Mouse (Mus musculus) small intestine, adult 2 months (tissue): ENCODE measurements around the gene Sptan1. TPM values are rescaled to one million over a fixed set of nuclear protein-coding genes. Genes with fewer than 3 reads are reported as not detected.

ENCODE experiments used
- H3K27ac ChIP-seq: fragments of 200-500 bp; 2 replicates; pipeline ENCODE4 v1.5.1; 2012; ENCODE audit warnings: low read depth, low read length, control low read depth, inconsistent platforms; ENCODE audit not compliant: insufficient read depth
- H3K27me3 ChIP-seq: fragments of 200-500 bp; 2 replicates; pipeline ENCODE4 v1.6.1; 2012; ENCODE audit warnings: mild to moderate bottlenecking, moderate library complexity, low read length, inconsistent platforms; ENCODE audit not compliant: control insufficient read depth, insufficient read depth
- H3K36me3 ChIP-seq: fragments of 200-500 bp; 2 replicates; pipeline ENCODE4 v1.6.1; 2012; ENCODE audit warnings: mild to moderate bottlenecking, low read length, control low read depth, inconsistent platforms; ENCODE audit not compliant: control insufficient read depth, insufficient read depth
- H3K4me1 ChIP-seq: fragments of 200-500 bp; 2 replicates; pipeline ENCODE4 v1.6.1; 2012; ENCODE audit warnings: low read length, inconsistent platforms, mixed read lengths; ENCODE audit not compliant: control insufficient read depth, insufficient read depth, insufficient read length
- H3K4me3 ChIP-seq: fragments of 200-500 bp; 2 replicates; pipeline ENCODE4 v1.5.1; 2012; ENCODE audit warnings: low read depth, mild to moderate bottlenecking, control low read depth, inconsistent platforms, low read length, moderate library complexity
- CTCF ChIP-seq: fragments of 200-500 bp; IDR thresholded peaks from 2 replicates; pipeline ENCODE4 v1.5.1; 2012; ENCODE audit warnings: low read depth, mild to moderate bottlenecking, control low read depth, inconsistent platforms, low read length, moderate library complexity, mixed read lengths; ENCODE audit not compliant: insufficient replicate concordance, insufficient read length; ENCODE audit errors: extremely low read depth
- POLR2A ChIP-seq: fragments of 200-500 bp; IDR thresholded peaks from 2 replicates; pipeline ENCODE4 v1.6.1; 2012; ENCODE audit warnings: low read depth, mild to moderate bottlenecking, control low read depth, inconsistent platforms, low read length, moderate library complexity
- WGBS: fragments of 180-500 bp; shearing (Covaris S2); methylation state at CpG from one replicate; pipeline ENCODE4 v1.1.7; 2018; 5-methylcytosine and 5-hydroxymethylcytosine counted together
- polyA plus RNA-seq: library from polyadenylated mRNA; depleted of rRNA; stranded (reverse); fragments of >200 nt; gene quantifications from 2 replicates; pipeline ENCODE4 v1.2.3, GENCODE M21; 2012; rRNA removed

Gene Sptan1
- polyA plus RNA-seq, 1 experiment: 221 TPM

DNA sequence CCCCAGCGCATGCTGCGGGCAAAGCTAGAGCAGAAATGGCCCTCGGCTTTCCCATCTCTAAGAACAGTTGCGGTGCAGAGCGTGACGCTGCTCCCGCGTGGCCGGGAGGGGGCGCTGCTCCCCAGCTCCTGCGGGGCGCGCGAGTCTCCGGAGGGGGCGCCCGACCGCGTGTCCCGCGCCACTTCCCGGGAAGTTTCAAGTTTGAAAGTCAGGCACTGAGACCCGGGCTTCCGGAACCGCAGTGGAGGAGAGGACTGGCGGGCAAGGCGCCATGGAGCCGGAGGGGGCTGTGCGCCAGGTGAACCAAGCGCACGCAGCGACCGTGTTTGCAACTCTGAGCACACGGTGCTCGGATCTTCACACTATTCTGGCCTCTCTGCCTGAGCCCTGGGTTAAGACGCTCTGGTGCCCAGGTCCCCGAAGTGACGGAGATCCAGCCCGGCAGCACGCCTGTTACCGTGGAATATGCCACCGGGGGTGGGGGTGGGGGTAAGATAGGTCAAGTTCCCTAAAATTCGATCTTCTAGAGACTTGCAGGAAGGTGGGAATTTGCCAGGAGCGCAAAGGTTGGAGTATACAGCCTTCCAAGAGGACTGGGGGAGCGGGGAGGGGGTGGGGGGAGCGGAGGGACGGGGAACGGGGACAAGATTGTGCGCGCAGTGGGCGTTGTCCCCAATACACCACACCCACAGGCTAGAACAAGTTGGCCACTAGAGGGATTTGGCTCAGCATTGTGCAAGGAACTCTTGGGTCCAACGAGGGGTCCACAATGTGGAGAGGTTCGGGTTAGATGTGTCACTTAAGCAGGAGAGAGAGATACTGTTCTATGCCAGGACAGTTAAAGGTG, 112.4 kb downstream of the Sptan1 start, which contains the start of gene Pkn3:
Gene Pkn3, plus strand, starts transcription at position 183 of the 847 bp plus-strand sequence.
- Histone ChIP-seq H3K4me1 (peaks cover 2% of the 10 kb centered on the region; the same call in 1 of the 2 replicates), H3K27me3 (no peaks in the 10 kb centered on the region), H3K4me3 (peak within 1 kb of the TSS; percentile 72), H3K27ac (0 out of 2 replicates have a peak within 1 kb of the TSS, but pooled peaks have one; percentile 9), H3K36me3 (peaks cover 1% of the 10 kb centered on the region; the same call in 1 of the 2 replicates)
- WGBS: under 1% methylated on average over 53 of the region's 53 CpGs
- peak; percentile 99 for TF ChIP-seq CTCF
- no peak for TF ChIP-seq POLR2A

DNA sequence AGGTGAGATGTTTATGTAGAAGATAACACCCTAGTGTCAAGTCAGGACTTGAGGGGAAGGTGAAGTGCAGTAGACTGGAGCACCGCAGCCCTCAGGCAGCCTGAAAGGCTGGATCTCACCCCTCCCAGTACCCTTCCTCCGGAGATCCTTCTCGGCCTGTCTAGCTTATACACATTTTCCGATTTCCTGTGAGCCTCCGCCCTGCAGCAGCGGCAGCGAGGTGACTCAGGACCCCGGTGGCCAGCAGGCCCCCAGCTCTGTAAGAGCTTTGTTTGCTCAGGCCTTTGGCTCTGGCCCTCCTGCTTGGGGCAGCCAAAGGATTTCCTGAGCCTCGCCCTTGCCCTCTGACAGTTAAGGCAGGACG, 113.0 kb downstream of the Sptan1 start:
- H3K27ac ChIP-seq: no peak overlapping the region
- TF ChIP-seq POLR2A: no peak
- no peak for TF ChIP-seq CTCF

DNA sequence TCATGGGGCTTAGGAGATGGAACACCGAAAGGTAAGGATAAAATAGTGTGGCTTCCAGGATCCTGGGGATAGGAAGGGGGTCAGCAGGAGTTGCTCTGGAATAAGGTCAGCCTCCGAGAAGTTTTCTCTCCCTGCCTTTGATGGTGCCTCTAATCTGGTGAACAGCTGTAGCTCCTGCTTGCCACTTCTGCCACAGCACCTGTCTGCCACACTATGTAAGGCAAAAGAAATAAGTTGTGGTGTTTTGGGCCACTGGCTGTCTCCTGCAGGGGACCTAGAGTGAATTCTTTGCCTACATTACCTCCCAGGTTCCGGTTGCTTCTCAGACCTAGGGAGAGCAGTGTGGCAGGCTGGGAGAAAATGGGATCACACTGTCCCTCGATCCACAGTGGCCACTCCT, 113.4 kb downstream of the Sptan1 start:
- Histone ChIP-seq H3K4me1 (peaks cover 2% of the 10 kb centered on the region; the same call in 1 of the 2 replicates), H3K36me3 (no peaks in the 10 kb centered on the region), H3K4me3 (no peak overlapping the region), H3K27ac (peak overlapping the region; percentile 15; the same call in 1 of the 2 replicates), H3K27me3 (no peaks in the 10 kb centered on the region)
- no peak for TF ChIP-seq CTCF
- TF ChIP-seq POLR2A: no peak
- WGBS: 78% methylated on average over 4 of the region's 4 CpGs

More for the DNA sequence above, 113.0 kb downstream of the Sptan1 start:
- Histone ChIP-seq H3K4me1 (peaks cover 2% of the 10 kb centered on the region; the same call in 1 of the 2 replicates), H3K4me3 (0 out of 2 replicates have a peak overlapping the region, but pooled peaks have one; percentile 2), H3K27me3 (no peaks in the 10 kb centered on the region), H3K36me3 (no peaks in the 10 kb centered on the region)
- 23% methylated on average over 10 of the region's 10 CpGs for WGBS

DNA sequence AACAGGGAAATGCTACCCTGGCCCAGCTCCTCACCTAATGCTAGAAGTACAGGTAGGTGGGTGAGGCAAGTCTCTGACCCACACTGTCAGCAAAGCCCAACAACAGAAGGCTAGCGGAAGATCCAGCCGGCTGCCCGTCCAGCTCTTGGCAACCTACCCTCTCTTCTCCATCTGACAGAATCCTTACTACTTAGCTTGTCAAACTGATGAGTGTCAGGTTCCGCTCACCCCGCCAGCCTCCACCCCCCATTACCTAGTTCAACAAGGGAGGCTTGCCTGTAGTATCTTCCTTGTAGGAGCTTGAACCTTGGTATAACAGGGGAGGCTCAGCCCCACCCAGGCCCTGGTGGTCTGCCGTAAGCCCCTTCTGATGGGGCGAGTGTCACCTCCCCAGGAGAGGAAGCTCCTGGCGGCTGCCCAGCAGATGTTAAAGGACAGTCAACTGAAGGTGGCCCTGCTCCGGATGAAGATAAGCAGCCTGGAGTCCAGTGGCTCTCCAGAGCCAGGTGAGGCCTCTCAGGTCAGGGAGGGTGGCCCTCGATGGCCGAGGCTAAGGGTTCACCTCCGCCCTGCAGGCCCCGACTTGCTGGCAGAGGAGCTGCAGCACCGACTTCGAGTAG, 114.9 kb downstream of the Sptan1 start:
- H3K27me3 ChIP-seq: no peaks in the 10 kb centered on the region
- TF ChIP-seq POLR2A (no peak), CTCF (no peak)
- peaks cover 2% of the 10 kb centered on the region; the same call in 1 of the 2 replicates for H3K4me1 ChIP-seq
- H3K36me3 ChIP-seq: no peaks in the 10 kb centered on the region
- H3K4me3 ChIP-seq: no peak overlapping the region
- 85% methylated on average over 15 of the region's 15 CpGs for WGBS
- H3K27ac ChIP-seq: no peak overlapping the region

Other genes starting within 250 kb of the Sptan1 start
- 0.81 and 4.0 TPM in 2 replicates for gene Gm13420, start 213.9 kb upstream of the Sptan1 start, polyA plus RNA-seq
- gene Gm13547, start 206.2 kb upstream of the Sptan1 start, polyA plus RNA-seq: not detected in 2 replicates
- gene Coq4, start 178.1 kb upstream of the Sptan1 start, polyA plus RNA-seq: 83.4 and 95.1 TPM in 2 replicates
- gene Trub2, start 177.1 kb upstream of the Sptan1 start, polyA plus RNA-seq: 20.1 and 29.8 TPM in 2 replicates
- 225 and 822 TPM in 2 replicates for gene Slc27a4, start 162.9 kb upstream of the Sptan1 start, polyA plus RNA-seq
- gene Urm1, start 145.5 kb upstream of the Sptan1 start, polyA plus RNA-seq: 18.6 and 42.3 TPM in 2 replicates
- gene Cercam, start 96.4 kb upstream of the Sptan1 start, polyA plus RNA-seq: 3.5 and 5.9 TPM in 2 replicates
- 8.2 and 14.0 TPM in 2 replicates for gene Odf2, start 76.3 kb upstream of the Sptan1 start, polyA plus RNA-seq
- gene Gle1, start 30.1 kb upstream of the Sptan1 start, polyA plus RNA-seq: 4.4 and 7.4 TPM in 2 replicates
- gene Wdr34, start 83.3 kb downstream of the Sptan1 start, polyA plus RNA-seq: 7.5 and 8.3 TPM in 2 replicates
- gene Set, start 91.8 kb downstream of the Sptan1 start, polyA plus RNA-seq: 19.2 and 40.4 TPM in 2 replicates
- 4.9 and 7.8 TPM in 2 replicates for gene Pkn3, start 112.1 kb downstream of the Sptan1 start, polyA plus RNA-seq
- 81.4 and 175 TPM in 2 replicates for gene Zdhhc12, start 128.1 kb downstream of the Sptan1 start, polyA plus RNA-seq
- 21.1 and 39.1 TPM in 2 replicates for gene Zer1, start 159.0 kb downstream of the Sptan1 start, polyA plus RNA-seq
- 48.5 and 85.7 TPM in 2 replicates for gene Tbc1d13, start 168.2 kb downstream of the Sptan1 start, polyA plus RNA-seq
- 109 and 147 TPM in 2 replicates for gene Endog, start 205.9 kb downstream of the Sptan1 start, polyA plus RNA-seq
- 10.9 and 16.8 TPM in 2 replicates for gene Spout1, start 212.9 kb downstream of the Sptan1 start, polyA plus RNA-seq
- 14.9 and 77.0 TPM in 2 replicates for gene Kyat1, start 240.3 kb downstream of the Sptan1 start, polyA plus RNA-seq